Mouse (Mus musculus): Measurements from ENCODE around the gene Eif3i.

DNA sequence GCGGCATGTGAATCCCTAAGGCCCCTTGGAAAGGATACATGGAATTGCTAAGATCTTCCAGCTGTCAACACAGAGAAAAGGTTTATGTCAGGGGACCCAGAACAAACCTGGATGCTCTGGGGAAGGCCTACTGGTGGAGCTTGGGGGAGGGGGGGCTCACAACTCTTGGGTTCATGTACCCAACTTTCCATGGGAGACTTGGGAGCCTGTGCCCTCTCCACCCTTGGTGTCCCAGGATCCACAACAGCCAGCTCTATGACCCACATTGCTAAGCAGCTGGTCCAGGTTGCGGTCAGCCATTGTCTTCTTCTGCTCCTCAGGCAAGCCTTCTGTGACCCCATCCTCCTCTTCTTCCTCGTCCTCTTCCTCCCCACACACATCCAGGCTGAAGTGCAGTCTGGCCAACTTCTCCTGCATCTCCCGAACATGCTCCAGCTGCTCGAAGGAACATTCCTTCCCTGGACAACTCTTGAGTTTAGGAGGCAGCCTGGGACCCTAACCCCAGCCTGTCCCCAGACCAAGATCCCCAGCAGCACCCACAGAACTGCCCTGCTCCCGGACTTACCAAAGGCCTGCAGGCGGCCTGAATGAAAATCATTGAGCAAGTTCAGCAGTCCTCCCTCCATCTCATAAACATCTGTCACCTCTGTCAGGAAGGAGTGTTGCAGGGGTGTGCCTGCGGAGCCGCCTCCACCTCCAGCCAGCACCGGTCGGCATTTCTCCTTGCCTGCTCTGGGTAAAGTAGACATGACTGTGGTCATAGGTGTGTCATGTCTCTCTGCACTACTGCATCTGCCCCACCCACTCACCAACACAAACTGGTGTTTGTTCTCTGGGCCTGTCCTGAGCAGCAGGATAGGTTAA lies 20.2 kb upstream of the Eif3i start:
- TF ChIP-seq CTCF (conservative IDR thresholded peaks at IDR 0.05; ENCODE audit: low read length) (no peak), POU5F1 (IDR thresholded peaks at IDR 0.05; ENCODE audit: borderline replicate concordance, low read length) (no peak)
